Mouse (Mus musculus): ENCODE measurements at regions not wholly inside any gene's neighbourhood (a gene's known extent, or its start where the extent isn't known, plus 50 kb on each side); places are given as distances from the start of the nearest gene placed in this dataset.

DNA sequence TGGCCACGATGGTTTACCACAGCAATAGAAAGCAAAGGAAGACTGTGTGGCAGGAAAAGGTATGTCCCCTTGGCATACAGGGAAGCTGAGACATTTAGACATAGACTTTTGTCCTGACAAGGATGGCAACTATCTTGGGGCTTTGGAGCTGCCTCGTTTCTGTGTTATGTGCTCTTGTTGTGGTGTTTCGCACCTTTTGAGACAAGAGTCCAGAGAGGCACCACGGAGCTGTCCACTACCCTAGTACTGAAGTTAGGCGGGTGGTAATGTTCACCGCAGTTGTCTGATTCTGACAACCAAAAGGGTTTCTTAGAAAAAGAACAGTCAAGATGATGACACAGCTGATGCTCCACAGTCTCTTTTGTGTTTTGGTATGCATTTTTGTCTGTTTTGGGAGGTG, 90.9 kb upstream of the Got2 start:
- DNase-seq = no peak

DNA sequence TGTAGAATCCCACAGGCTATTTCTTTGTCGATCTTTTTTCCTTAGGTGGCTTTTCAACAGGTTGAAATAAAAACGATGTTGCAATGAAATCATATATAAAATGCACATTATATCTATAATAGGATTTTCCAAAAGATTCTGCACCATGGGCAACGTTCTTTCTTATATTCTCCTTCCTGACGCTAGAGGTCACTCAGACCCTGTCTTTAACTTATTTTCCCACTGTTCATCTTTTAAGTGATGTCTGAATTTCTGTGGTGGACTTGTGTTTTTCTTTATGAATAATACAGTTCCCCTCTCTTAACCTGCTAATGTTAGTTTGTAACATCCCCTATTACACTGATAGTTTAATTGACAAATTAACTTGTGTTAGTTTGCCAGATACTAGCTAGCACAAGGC, 86.5 kb upstream of the Got2 start:
- DNase-seq = no peak

DNA sequence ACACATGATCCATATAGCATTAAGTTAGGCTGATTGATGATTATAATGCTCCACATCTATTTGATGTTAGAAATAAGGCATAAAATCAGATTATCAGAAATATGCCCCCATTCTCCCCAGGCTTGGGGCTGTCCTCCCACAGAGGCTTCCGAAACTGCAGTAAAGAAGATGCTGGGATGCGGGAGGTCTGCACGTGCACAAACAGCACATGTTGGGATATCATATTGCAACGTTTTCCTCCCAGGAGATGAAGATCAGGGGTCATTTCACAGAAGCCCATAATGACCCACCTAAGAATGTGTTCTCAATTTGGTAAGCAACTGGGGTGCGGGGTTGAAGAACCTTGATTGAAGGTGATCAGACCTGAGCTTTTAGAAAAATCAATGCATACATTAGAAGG, 85.9 kb upstream of the Got2 start:
- DNase-seq = no peak

DNA sequence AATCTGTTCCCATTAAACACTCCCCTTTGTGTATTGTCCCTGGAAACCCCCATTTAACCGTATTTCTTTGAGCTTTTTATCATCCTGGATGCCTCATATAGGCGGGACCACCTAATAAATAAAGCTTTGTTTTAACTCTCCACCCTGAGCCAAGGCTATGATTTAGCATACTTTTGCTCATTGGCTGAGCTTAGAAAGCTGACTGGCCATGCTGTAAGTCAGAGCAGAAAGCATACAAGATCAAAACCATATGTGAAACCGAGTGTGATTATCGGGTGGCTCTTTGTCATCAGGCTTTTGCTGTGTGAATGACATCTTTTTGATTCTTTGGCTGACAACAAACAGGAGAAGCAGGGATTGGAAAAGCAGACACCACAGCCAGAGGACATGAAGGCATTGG, 85.2 kb upstream of the Got2 start:
- no peak for DNase-seq

DNA sequence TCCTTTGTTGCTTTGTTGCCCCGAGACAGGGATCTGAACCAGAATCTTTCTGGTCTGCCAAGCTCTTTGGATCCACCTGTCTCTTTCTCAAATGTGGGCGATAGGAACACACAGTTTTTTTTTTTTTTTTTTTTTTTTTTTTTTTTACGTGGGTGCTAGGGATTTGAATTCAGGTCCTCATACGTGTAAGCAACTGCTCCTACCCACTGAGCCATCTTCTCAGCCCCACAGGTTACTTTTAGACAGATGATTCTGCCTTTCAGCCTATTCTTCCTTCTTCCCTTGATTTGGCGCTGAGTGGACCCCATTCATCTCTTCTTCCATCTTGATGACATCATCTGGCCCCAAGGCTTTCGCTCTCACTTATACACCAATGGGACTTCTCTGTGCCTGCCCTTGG, 80.5 kb upstream of the Got2 start:
- no peak for DNase-seq

DNA sequence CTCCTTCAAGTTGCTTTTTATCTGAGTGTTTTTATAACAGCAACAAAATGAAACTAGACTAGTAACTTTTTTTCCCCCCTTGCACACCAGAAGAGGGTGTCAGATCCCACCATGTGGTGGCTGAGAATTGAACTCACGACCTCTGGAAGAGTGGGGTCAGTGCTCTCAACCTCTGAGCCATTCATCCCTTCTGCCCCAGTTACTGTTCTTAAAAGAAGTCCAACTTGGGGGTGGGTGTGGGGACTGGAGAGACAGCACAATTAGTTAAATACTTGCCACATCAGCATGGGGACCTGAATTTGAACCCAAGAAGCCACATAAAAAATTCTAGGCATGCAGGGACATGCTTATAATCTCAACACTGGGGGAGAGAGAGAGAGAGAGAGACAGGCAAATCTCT, 78.1 kb upstream of the Got2 start:
- DNase-seq = no peak

DNA sequence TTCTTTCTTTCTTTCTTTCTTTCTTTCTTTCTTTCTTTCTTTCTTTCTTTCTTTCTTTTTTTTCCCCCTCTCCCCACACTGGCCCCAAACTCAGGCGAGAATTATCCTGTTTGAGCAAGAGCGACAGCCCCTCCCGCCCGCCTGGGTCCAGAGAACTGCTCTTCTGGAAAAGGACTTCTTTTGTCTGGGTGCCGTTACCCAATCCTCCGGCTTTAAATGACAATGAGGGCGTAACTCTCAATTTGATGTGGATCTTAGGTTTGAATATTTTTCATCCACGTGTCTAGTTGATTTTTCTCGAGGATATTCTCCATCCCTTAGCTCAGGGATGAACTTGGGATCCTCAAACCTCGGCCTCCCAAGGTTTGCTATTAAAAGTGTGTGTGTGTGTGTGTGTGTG, 63.9 kb upstream of the Got2 start:
- DNase-seq = no peak

DNA sequence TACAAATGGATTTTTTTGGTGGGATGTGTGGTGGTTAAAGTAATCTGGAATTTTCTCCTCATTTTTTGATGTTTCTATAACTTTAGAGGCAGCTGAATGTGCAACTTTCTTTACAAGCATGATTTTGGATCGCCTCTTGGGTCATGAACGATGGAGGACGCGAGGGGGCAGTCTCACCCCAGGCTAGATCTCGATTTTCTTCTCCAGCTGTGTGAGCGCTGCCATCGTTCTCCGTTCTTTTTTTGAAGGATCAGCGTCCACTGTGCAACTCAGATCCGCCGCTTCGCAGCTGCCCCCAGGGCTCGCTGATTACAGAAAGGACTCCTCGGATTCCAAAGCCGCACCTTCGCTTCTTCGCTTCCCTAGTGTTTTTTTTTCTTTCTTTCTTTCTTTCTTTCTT, 63.4 kb upstream of the Got2 start:
- DNase-seq = peak; percentile 78

Measured in adrenal gland, adult 2 months (tissue).